Mouse (Mus musculus) erythroblast, embryonic 14.5 days (primary cell): Measurements from ENCODE around the gene Eva1c.

Source experiments
- GATA1 ChIP-seq: IDR thresholded peaks from 2 replicates; pipeline ENCODE4 v1.6.1; 2012; ENCODE audit warnings: low read length, inconsistent platforms, mixed read lengths
- TAL1 ChIP-seq: IDR thresholded peaks from 3 replicates; pipeline ENCODE4 v1.6.1; 2012; ENCODE audit warnings: low read length, inconsistent platforms, mixed read lengths

- TF ChIP-seq GATA1 (no peak), TAL1 (no peak)
These were observed 31.8 kb upstream of the Eva1c start for GRCm38 (mm10) chr16:90794708-90795107.
